In the genomic region with DNA sequence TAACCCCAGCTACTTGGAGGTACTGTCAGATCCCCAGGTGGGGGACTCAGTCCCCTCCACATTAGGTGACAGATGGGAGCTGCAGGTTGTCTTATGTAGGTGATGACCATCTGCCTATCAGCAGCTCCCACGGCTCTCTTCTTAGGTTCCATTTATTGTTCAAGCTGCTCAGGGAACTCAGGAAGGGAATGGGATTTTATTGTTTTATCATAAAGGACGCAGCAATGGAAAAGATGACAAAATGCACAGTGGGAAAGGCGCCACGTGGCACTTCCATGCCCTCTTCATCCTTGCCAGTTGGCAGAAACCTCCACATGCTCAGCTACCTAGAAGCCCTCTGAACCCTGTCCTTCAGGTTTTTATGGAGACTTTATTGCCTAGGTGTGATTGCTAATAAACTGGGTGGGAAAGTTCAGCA, we compare ENCODE assay signal across 28 mouse cellular contexts. TPM values are rescaled to one million over a fixed set of nuclear protein-coding genes. Genes with fewer than 3 reads are reported as not detected.
DNase-seq lines count a peak whose midpoint lies in the region; ATAC-seq and TF ChIP-seq lines count a peak whose summit lies in the region.
"Had no signal": no experiment of that assay in that cellular context is flagged by ENCODE, and none has a peak within 500 bp of the region (broad histone marks: within the 10 kb centered on the region; RNA-seq: fewer than 3 reads in every experiment).

No protein-coding gene starts in this region.

- H3K36me3 ChIP-seq in intestine, embryonic 16.5 days (ENCODE audit: control insufficient read depth, insufficient read depth, low read length), result no peaks in the 10 kb centered on the region
- no peaks in the 10 kb centered on the region for H3K36me3 ChIP-seq in midbrain, embryonic 11.5 days (ENCODE audit: control insufficient read depth, insufficient read depth, low read length)
- H3K36me3 ChIP-seq in kidney, adult 2 months (ENCODE audit: control insufficient read depth, insufficient read depth, low read length), result no peaks in the 10 kb centered on the region
- H3K36me3 ChIP-seq: embryonic facial prominence, embryonic 10.5 days; embryonic facial prominence, embryonic 15.5 days; forebrain, embryonic 12.5 days; G1E; heart, embryonic 13.5 days; limb, embryonic 13.5 days; lung, embryonic 15.5 days; midbrain, embryonic 12.5 days; neural tube, embryonic 12.5 days had no signal

- peak; percentile 88 for ATAC-seq in intestine, embryonic 16.5 days
- no peak for ATAC-seq in midbrain, embryonic 11.5 days (ENCODE audit: low FRiP score)

- DNase-seq in brain, adult 2 months (ENCODE audit: low read depth, low spot score), result peak; percentile 84
- DNase-seq in cerebellum, adult 2 months, result peak; percentile 65 to 74
- peak; percentile 52 to 60 for DNase-seq in cerebellum, postnatal 14 days
- no peak for DNase-seq in adrenal gland, adult 2 months
- DNase-seq in midbrain, embryonic 11.5 days (ENCODE audit: low spot score, missing footprints), result no peak
- DNase-seq in gastrocnemius, adult 18-20 months (ENCODE audit: low spot score), result no peak
- no peak for DNase-seq in kidney, adult 2 months
- DNase-seq: adrenal gland, postnatal 10 days; gastrocnemius, postnatal 25 days; heart, adult 2 months; heart, postnatal 10 days; kidney, adult 9 months; kidney, postnatal 14 days; right cerebral cortex, adult 18-20 months; thymus, postnatal 14 days had no signal

- no peak overlapping the region for H3K9ac ChIP-seq in intestine, embryonic 16.5 days (ENCODE audit: low read depth, low read length)
- H3K9ac ChIP-seq in midbrain, embryonic 11.5 days (ENCODE audit: low read length), result no peak overlapping the region
- H3K9ac ChIP-seq: embryonic facial prominence, embryonic 15.5 days; forebrain, embryonic 12.5 days; heart, embryonic 13.5 days; hindbrain, embryonic 14.5 days; limb, embryonic 13.5 days; lung, embryonic 15.5 days; midbrain, embryonic 12.5 days; neural tube, embryonic 12.5 days had no signal

- H3K4me2 ChIP-seq in intestine, embryonic 16.5 days (ENCODE audit: low read depth, low read length), result no peak overlapping the region
- no peak overlapping the region for H3K4me2 ChIP-seq in midbrain, embryonic 11.5 days
- H3K4me2 ChIP-seq: embryonic facial prominence, embryonic 15.5 days; forebrain, embryonic 12.5 days; heart, embryonic 13.5 days; hindbrain, embryonic 14.5 days; limb, embryonic 13.5 days; liver, embryonic 11.5 days; lung, embryonic 15.5 days; midbrain, embryonic 12.5 days; neural tube, embryonic 12.5 days had no signal

- H3K27me3 ChIP-seq in cerebellum, adult 2 months (ENCODE audit: control insufficient read depth, insufficient read depth, low read length), result no peaks in the 10 kb centered on the region
- no peaks in the 10 kb centered on the region for H3K27me3 ChIP-seq in intestine, embryonic 16.5 days (replicated peaks; ENCODE audit: control insufficient read depth, insufficient read depth, low read length)
- H3K27me3 ChIP-seq in midbrain, embryonic 11.5 days (ENCODE audit: control insufficient read depth, insufficient read depth, low read length), result no peaks in the 10 kb centered on the region
- no peaks in the 10 kb centered on the region for H3K27me3 ChIP-seq in kidney, adult 2 months (replicated peaks; ENCODE audit: control insufficient read depth, insufficient read depth, low read length)
- H3K27me3 ChIP-seq: embryonic facial prominence, embryonic 15.5 days; neural tube, embryonic 12.5 days had no signal

- TF ChIP-seq POLR2A in cerebellum, adult 2 months (IDR thresholded peaks at IDR 0.05; ENCODE audit: borderline replicate concordance, insufficient read depth, low read length), result no peak
- TF ChIP-seq POLR2A in kidney, adult 2 months (IDR thresholded peaks at IDR 0.05; ENCODE audit: low read depth, low read length), result no peak

- WGBS in cerebellum, adult 2 months, result 18% methylated on average over 4 of the region's 4 CpGs
- 53% methylated on average over 4 of the region's 4 CpGs for WGBS in intestine, embryonic 16.5 days
- 75% methylated on average over 4 of the region's 4 CpGs for WGBS in midbrain, embryonic 11.5 days
- WGBS in kidney, adult 2 months, result 50% methylated on average over 4 of the region's 4 CpGs

- TF ChIP-seq CTCF in cerebellum, adult 2 months (IDR thresholded peaks at IDR 0.05; ENCODE audit: borderline replicate concordance, insufficient read depth, low read depth, low read length), result no peak
- TF ChIP-seq CTCF in kidney, adult 2 months (conservative IDR thresholded peaks at IDR 0.05; ENCODE audit: insufficient read depth, insufficient read length, low read depth, low read length), result no peak

- H3K9me3 ChIP-seq in intestine, embryonic 16.5 days (ENCODE audit: control insufficient read depth, low read length), result no peaks in the 10 kb centered on the region
- no peaks in the 10 kb centered on the region for H3K9me3 ChIP-seq in midbrain, embryonic 11.5 days (ENCODE audit: control insufficient read depth, low read length)
- H3K9me3 ChIP-seq: embryonic facial prominence, embryonic 10.5 days; embryonic facial prominence, embryonic 15.5 days; forebrain, embryonic 12.5 days; G1E; heart, embryonic 13.5 days; lung, embryonic 15.5 days; midbrain, embryonic 12.5 days; neural tube, embryonic 12.5 days had no signal

- H3K4me1 ChIP-seq in cerebellum, adult 2 months (ENCODE audit: control insufficient read depth, insufficient read depth, low read length), result peaks cover 25% of the 10 kb centered on the region
- H3K4me1 ChIP-seq in intestine, embryonic 16.5 days (ENCODE audit: control insufficient read depth, insufficient read depth, low read length), result peaks cover 5% of the 10 kb centered on the region; the same call in 1 of the 2 replicates
- no peaks in the 10 kb centered on the region for H3K4me1 ChIP-seq in midbrain, embryonic 11.5 days (ENCODE audit: control insufficient read depth, insufficient read depth, low read length)
- H3K4me1 ChIP-seq in kidney, adult 2 months (ENCODE audit: control insufficient read depth, insufficient read depth, low read length), result no peaks in the 10 kb centered on the region
- H3K4me1 ChIP-seq: embryonic facial prominence, embryonic 10.5 days; embryonic facial prominence, embryonic 15.5 days; forebrain, embryonic 12.5 days; limb, embryonic 13.5 days; lung, embryonic 15.5 days; midbrain, embryonic 12.5 days; neural tube, embryonic 12.5 days had no signal

- H3K4me3 ChIP-seq in cerebellum, adult 2 months (replicated peaks; ENCODE audit: insufficient read depth, low read depth, low read length), result no peak overlapping the region
- H3K4me3 ChIP-seq in intestine, embryonic 16.5 days (ENCODE audit: low read length), result no peak overlapping the region
- H3K4me3 ChIP-seq in midbrain, embryonic 11.5 days (ENCODE audit: low read depth, low read length), result no peak overlapping the region
- H3K4me3 ChIP-seq in kidney, adult 2 months (ENCODE audit: insufficient read depth, low read depth, low read length), result no peak overlapping the region
- H3K4me3 ChIP-seq: embryonic facial prominence, embryonic 10.5 days; embryonic facial prominence, embryonic 15.5 days; forebrain, embryonic 12.5 days; heart, adult 2 months; heart, embryonic 13.5 days; limb, embryonic 13.5 days; lung, embryonic 15.5 days; midbrain, embryonic 12.5 days; myocyte; neural tube, embryonic 12.5 days had no signal

- peak overlapping the region; percentile 84 for H3K27ac ChIP-seq in cerebellum, adult 2 months (ENCODE audit: insufficient read depth, low read length)
- peak overlapping the region; percentile 61 for H3K27ac ChIP-seq in intestine, embryonic 16.5 days (ENCODE audit: low read length)
- H3K27ac ChIP-seq in midbrain, embryonic 11.5 days (ENCODE audit: low read depth, low read length), result no peak overlapping the region
- H3K27ac ChIP-seq in kidney, adult 2 months (ENCODE audit: insufficient read depth, low read depth, low read length), result no peak overlapping the region
- H3K27ac ChIP-seq: embryonic facial prominence, embryonic 10.5 days; embryonic facial prominence, embryonic 15.5 days; forebrain, embryonic 12.5 days; heart, adult 2 months; heart, embryonic 13.5 days; hindbrain, embryonic 14.5 days; limb, embryonic 13.5 days; lung, embryonic 15.5 days; midbrain, embryonic 12.5 days; neural tube, embryonic 12.5 days had no signal

RNA-seq across cellular contexts. Expression of a gene that starts 8.1 kb away (rescaled TPM):
- 78.6 and 82.5 TPM in 2 replicates for polyA plus RNA-seq in cerebellum, adult 2 months (2012; rRNA removed)
- polyA plus RNA-seq in intestine, embryonic 16.5 days (2015; fragmentation: Nextera tagmentation; extraction: Ambion mirVana), result 95.8 and 101 TPM in 2 replicates
- 100 to 1,000 TPM; 104 to 121 TPM for total RNA-seq in adrenal gland, adult 2 months (2021)
- polyA plus RNA-seq in adrenal gland, adult 2 months (2012; rRNA removed), result 40.8 and 66.2 TPM in 2 replicates
- polyA plus RNA-seq in midbrain, embryonic 11.5 days (2014; fragmentation: Nextera tagmentation; extraction: Ambion mirVana), result 80.9 and 85.9 TPM in 2 replicates
- 10 to 100 TPM; 27.0 to 30.3 TPM for total RNA-seq in gastrocnemius, adult 18-20 months (2021)
- polyA plus RNA-seq in kidney, adult 2 months (2012; rRNA removed), result 46.0 and 49.5 TPM in 2 replicates

RNA-seq across cellular contexts. Expression of a gene that starts 44.8 kb away (rescaled TPM):
- 1.2 and 1.4 TPM in 2 replicates for polyA plus RNA-seq in cerebellum, adult 2 months (2012; rRNA removed)
- polyA plus RNA-seq in intestine, embryonic 16.5 days (2015; fragmentation: Nextera tagmentation; extraction: Ambion mirVana), result 5.4 and 6.2 TPM in 2 replicates
- total RNA-seq in adrenal gland, adult 2 months (2021), result 1 to 10 TPM; 3.1 to 4.6 TPM
- polyA plus RNA-seq in adrenal gland, adult 2 months (2012; rRNA removed), result 4.2 and 4.7 TPM in 2 replicates
- 2.4 and 2.5 TPM in 2 replicates for polyA plus RNA-seq in midbrain, embryonic 11.5 days (2014; fragmentation: Nextera tagmentation; extraction: Ambion mirVana)
- total RNA-seq in gastrocnemius, adult 18-20 months (2021), result under 1 TPM; 0.18 to 0.28 TPM
- 2.9 and 4.4 TPM in 2 replicates for polyA plus RNA-seq in kidney, adult 2 months (2012; rRNA removed)
- polyA plus RNA-seq: G1E had no signal

Comparison
In these comparisons a context has a peak if more than half of its experiments do, and no peak if none do; other contexts are left out.
1. DNase-seq: peak in brain, adult 2 months (single experiment), cerebellum, adult 2 months (2 of 2) and cerebellum, postnatal 14 days (2 of 2); none in adrenal gland, adult 2 months (single experiment), midbrain, embryonic 11.5 days (single experiment), gastrocnemius, adult 18-20 months (single experiment) and kidney, adult 2 months (single experiment).
2. H3K27ac ChIP-seq: peak in cerebellum, adult 2 months (single experiment) and intestine, embryonic 16.5 days (single experiment); none in midbrain, embryonic 11.5 days (single experiment) and kidney, adult 2 months (single experiment).